Comparison of ENCODE assay signal across 8 mouse cellular contexts in the genomic region with DNA sequence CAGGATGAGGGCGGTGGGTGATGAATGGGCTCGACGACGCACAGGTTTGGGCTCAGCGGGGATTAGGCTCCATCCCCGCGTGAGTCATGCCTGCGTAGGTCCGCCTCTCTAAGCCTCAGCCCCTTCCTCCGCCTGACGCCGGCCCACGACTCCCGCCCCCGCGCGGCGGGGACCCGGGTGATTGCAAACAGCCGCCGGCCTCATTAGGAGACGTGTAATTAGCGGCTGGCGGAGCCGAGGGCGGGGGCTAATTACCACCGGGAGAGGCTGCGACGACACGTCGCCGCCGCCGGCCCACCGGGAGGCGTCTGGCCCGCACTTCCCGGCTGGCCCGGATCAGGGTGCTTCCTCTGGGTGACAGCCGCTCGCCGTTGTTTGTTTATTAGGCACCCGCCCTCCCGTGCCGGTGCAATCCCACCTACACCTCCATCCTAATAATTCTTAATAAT. TPM values are rescaled to one million over a fixed set of nuclear protein-coding genes. Genes with fewer than 3 reads are reported as not detected.
DNase-seq lines count a peak whose midpoint lies in the region; ATAC-seq and TF ChIP-seq lines count a peak whose summit lies in the region.

No protein-coding gene starts in this region.

- no peaks in the 10 kb centered on the region for H3K9me3 ChIP-seq in limb, embryonic 13.5 days
- H3K9me3 ChIP-seq in midbrain, embryonic 13.5 days = no peaks in the 10 kb centered on the region
- no peaks in the 10 kb centered on the region for H3K9me3 ChIP-seq in stomach, embryonic 14.5 days (ENCODE audit: control insufficient read depth, low read depth, low read length)

- peak overlapping the region; percentile 3; the same call in 1 of the 2 replicates for H3K27ac ChIP-seq in embryonic fibroblast, embryonic 13.5 days (ENCODE audit: insufficient read depth, low read length)
- no peak overlapping the region for H3K27ac ChIP-seq in limb, embryonic 13.5 days
- peak overlapping the region; percentile 35; the same call in 1 of the 2 replicates for H3K27ac ChIP-seq in midbrain, embryonic 13.5 days
- no peak overlapping the region for H3K27ac ChIP-seq in stomach, embryonic 14.5 days (ENCODE audit: low read length)

- H3K27me3 ChIP-seq in limb, embryonic 13.5 days = peaks cover 17% of the 10 kb centered on the region
- H3K27me3 ChIP-seq in midbrain, embryonic 13.5 days = peaks cover 43% of the 10 kb centered on the region
- H3K27me3 ChIP-seq in stomach, embryonic 14.5 days (ENCODE audit: control insufficient read depth, insufficient read depth, low read length) = no peaks in the 10 kb centered on the region

- peak; percentile 15; the same call in 1 of the 2 replicates for ATAC-seq in limb, embryonic 13.5 days (ENCODE audit: low FRiP score, low read depth)
- ATAC-seq in midbrain, embryonic 13.5 days = peak; percentile 55
- ATAC-seq in stomach, embryonic 14.5 days (ENCODE audit: insufficient number of reproducible peaks, insufficient read depth, low FRiP score, low read depth) = 0 out of 2 replicates have a peak, but pooled peaks have one; percentile 35

- peak overlapping the region; percentile 87 for H3K4me2 ChIP-seq in limb, embryonic 13.5 days (replicated peaks)
- peak overlapping the region; percentile 75 for H3K4me2 ChIP-seq in midbrain, embryonic 13.5 days (replicated peaks)
- H3K4me2 ChIP-seq in stomach, embryonic 14.5 days (replicated peaks; ENCODE audit: low read depth, low read length) = peak overlapping the region; percentile 96

- H3K4me3 ChIP-seq in embryonic fibroblast, embryonic 13.5 days (ENCODE audit: insufficient read depth, low read length) = peak overlapping the region; percentile 57
- peak overlapping the region; percentile 61 for H3K4me3 ChIP-seq in limb, embryonic 13.5 days
- peak overlapping the region; percentile 48 for H3K4me3 ChIP-seq in midbrain, embryonic 13.5 days (replicated peaks)
- H3K4me3 ChIP-seq in stomach, embryonic 14.5 days (ENCODE audit: low read depth, low read length) = peak overlapping the region; percentile 56

- under 1% methylated on average over 45 of the region's 45 CpGs for WGBS in limb, embryonic 13.5 days
- WGBS in midbrain, embryonic 13.5 days = 0% methylated on average over 44 of the region's 45 CpGs
- under 1% methylated on average over 45 of the region's 45 CpGs for WGBS in stomach, embryonic 14.5 days

- TF ChIP-seq POLR2A in embryonic fibroblast, embryonic 13.5 days (IDR thresholded peaks at IDR 0.05; ENCODE audit: low read depth, low read length) = 0 out of 2 replicates have a peak, but pooled peaks have one; percentile 24

- peak overlapping the region; percentile 73 for H3K9ac ChIP-seq in limb, embryonic 13.5 days
- peak overlapping the region; percentile 69 for H3K9ac ChIP-seq in midbrain, embryonic 13.5 days (replicated peaks)
- H3K9ac ChIP-seq in stomach, embryonic 14.5 days (replicated peaks; ENCODE audit: low read depth, low read length) = peak overlapping the region; percentile 12; the same call in 1 of the 2 replicates

- peaks cover 6% of the 10 kb centered on the region for H3K36me3 ChIP-seq in limb, embryonic 13.5 days
- peaks cover 8% of the 10 kb centered on the region for H3K36me3 ChIP-seq in midbrain, embryonic 13.5 days
- H3K36me3 ChIP-seq in stomach, embryonic 14.5 days (ENCODE audit: control insufficient read depth, insufficient read depth, low read length) = peaks cover 7% of the 10 kb centered on the region

- TF ChIP-seq CTCF in embryonic fibroblast, embryonic 13.5 days (IDR thresholded peaks at IDR 0.05; ENCODE audit: borderline replicate concordance, insufficient read depth, low read length) = no peak

- peak; percentile 51 to 55 for DNase-seq in B cell, adult 2 months
- DNase-seq in adrenal gland, adult 8-10 months = peak; percentile 77
- DNase-seq in heart, adult 9 months (ENCODE audit: low spot score in 2 of 2) = peak; percentile 78
- DNase-seq in kidney, adult 9 months = peak; percentile 48

- 0 out of 2 replicates have a peak, but pooled peaks cover 3% of the 10 kb centered on the region for H3K4me1 ChIP-seq in embryonic fibroblast, embryonic 13.5 days (ENCODE audit: control insufficient read depth, insufficient read depth, low read length)
- H3K4me1 ChIP-seq in limb, embryonic 13.5 days = peaks cover 30% of the 10 kb centered on the region
- peaks cover 26% of the 10 kb centered on the region for H3K4me1 ChIP-seq in midbrain, embryonic 13.5 days (replicated peaks)
- H3K4me1 ChIP-seq in stomach, embryonic 14.5 days (ENCODE audit: control insufficient read depth, insufficient read depth, low read length) = no peaks in the 10 kb centered on the region

RNA-seq across cellular contexts. Expression of a gene that starts 0.3 kb away (rescaled TPM):
- total RNA-seq in adrenal gland, adult 8-10 months (2022) = 10 to 100 TPM; 75.9 to 87.9 (median 84.9) TPM
- 18.6 and 22.8 TPM in 2 replicates for polyA plus RNA-seq in embryonic fibroblast, embryonic 13.5 days (2011; ENCODE audit: insufficient read length, low read depth, missing spikeins)
- polyA plus RNA-seq in limb, embryonic 13.5 days (2015; fragmentation: Nextera tagmentation; extraction: Ambion mirVana) = 83.6 and 93.9 TPM in 2 replicates
- 87.7 and 110 TPM in 2 replicates for polyA plus RNA-seq in midbrain, embryonic 13.5 days (2015; fragmentation: Nextera tagmentation; extraction: Ambion mirVana)
- polyA plus RNA-seq in stomach, embryonic 14.5 days (2014; fragmentation: Nextera tagmentation; extraction: Ambion mirVana) = 93.1 and 97.7 TPM in 2 replicates

RNA-seq across cellular contexts. Expression of a gene that starts 37.4 kb away (rescaled TPM):
- total RNA-seq in adrenal gland, adult 8-10 months (2022) = 100 to 1,000 TPM; 218 to 258 (median 235) TPM
- 163 and 168 TPM in 2 replicates for polyA plus RNA-seq in embryonic fibroblast, embryonic 13.5 days (2011; ENCODE audit: insufficient read length, low read depth, missing spikeins)
- polyA plus RNA-seq in limb, embryonic 13.5 days (2015; fragmentation: Nextera tagmentation; extraction: Ambion mirVana) = 141 and 144 TPM in 2 replicates
- polyA plus RNA-seq in midbrain, embryonic 13.5 days (2015; fragmentation: Nextera tagmentation; extraction: Ambion mirVana) = 146 and 160 TPM in 2 replicates
- polyA plus RNA-seq in stomach, embryonic 14.5 days (2014; fragmentation: Nextera tagmentation; extraction: Ambion mirVana) = 62.6 and 66.5 TPM in 2 replicates

RNA-seq across cellular contexts. Expression of a gene that starts 41.2 kb away (rescaled TPM):
- total RNA-seq in adrenal gland, adult 8-10 months (2022) = 10 to 100 TPM; 11.8 to 59.6 (median 41.5) TPM
- 2.2 and 3.3 TPM in 2 replicates for polyA plus RNA-seq in embryonic fibroblast, embryonic 13.5 days (2011; ENCODE audit: insufficient read length, low read depth, missing spikeins)
- 0.75 and 0.91 TPM in 2 replicates for polyA plus RNA-seq in limb, embryonic 13.5 days (2015; fragmentation: Nextera tagmentation; extraction: Ambion mirVana)
- 2.0 and 2.7 TPM in 2 replicates for polyA plus RNA-seq in midbrain, embryonic 13.5 days (2015; fragmentation: Nextera tagmentation; extraction: Ambion mirVana)
- polyA plus RNA-seq in stomach, embryonic 14.5 days (2014; fragmentation: Nextera tagmentation; extraction: Ambion mirVana) = 1.00 and 1.5 TPM in 2 replicates

RNA-seq across cellular contexts. Expression of a gene that starts 44.1 kb away (rescaled TPM):
- total RNA-seq in adrenal gland, adult 8-10 months (2022) = 10 to 100 TPM; 50.3 to 63.7 (median 60.1) TPM
- 15.8 and 17.5 TPM in 2 replicates for polyA plus RNA-seq in embryonic fibroblast, embryonic 13.5 days (2011; ENCODE audit: insufficient read length, low read depth, missing spikeins)
- 41.8 and 43.6 TPM in 2 replicates for polyA plus RNA-seq in limb, embryonic 13.5 days (2015; fragmentation: Nextera tagmentation; extraction: Ambion mirVana)
- 51.8 and 56.8 TPM in 2 replicates for polyA plus RNA-seq in midbrain, embryonic 13.5 days (2015; fragmentation: Nextera tagmentation; extraction: Ambion mirVana)
- 40.0 and 45.4 TPM in 2 replicates for polyA plus RNA-seq in stomach, embryonic 14.5 days (2014; fragmentation: Nextera tagmentation; extraction: Ambion mirVana)

Comparison
In these comparisons a context has a peak if more than half of its experiments do, and no peak if none do; other contexts are left out.
1. H3K27ac ChIP-seq: peak in embryonic fibroblast, embryonic 13.5 days (single experiment) and midbrain, embryonic 13.5 days (single experiment); none in limb, embryonic 13.5 days (single experiment) and stomach, embryonic 14.5 days (single experiment).
2. H3K9ac ChIP-seq: peak in every context shown above with its lines; median percentile 73 in limb, embryonic 13.5 days; 69 in midbrain, embryonic 13.5 days; 12 in stomach, embryonic 14.5 days.
3. Peak in every context shown above with its lines, with median percentiles within 50 percentile points of each other: DNase-seq, H3K4me3 ChIP-seq, ATAC-seq and H3K4me2 ChIP-seq.